Mouse (Mus musculus): ENCODE results near the gene E130114P18Rik.
A peak's percentile ranks its signal among the peaks of the same experiment; 100 is the strongest.

E130114P18Rik gene

DNA sequence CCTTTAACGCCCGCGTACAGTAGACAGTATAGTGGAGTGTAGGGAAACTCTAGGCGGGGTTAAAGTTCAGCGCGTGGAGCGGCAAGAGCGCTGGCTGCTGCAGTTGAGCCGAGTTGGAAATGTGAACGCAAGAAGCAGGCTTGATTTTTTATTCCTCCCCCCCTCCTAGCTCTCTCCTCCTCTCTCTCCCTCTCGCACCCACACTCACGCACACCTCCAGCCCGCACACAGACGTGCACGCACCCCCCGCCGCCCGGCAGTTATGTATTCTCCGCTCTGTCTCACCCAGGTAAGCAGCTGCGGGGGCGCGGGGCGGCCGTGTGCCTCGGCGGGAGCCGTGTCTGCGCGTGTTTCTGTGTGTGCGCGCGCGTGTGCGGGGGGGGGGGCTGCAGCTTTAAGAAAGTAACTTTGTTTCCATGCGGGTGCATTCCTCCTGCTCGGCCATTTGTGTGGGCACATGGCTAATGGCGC is at the start of gene E130114P18Rik:
TSS of gene E130114P18Rik (minus strand) at position 373 of the 471 bp plus-strand sequence.
- DNase-seq, result peak; percentile 84

DNA sequence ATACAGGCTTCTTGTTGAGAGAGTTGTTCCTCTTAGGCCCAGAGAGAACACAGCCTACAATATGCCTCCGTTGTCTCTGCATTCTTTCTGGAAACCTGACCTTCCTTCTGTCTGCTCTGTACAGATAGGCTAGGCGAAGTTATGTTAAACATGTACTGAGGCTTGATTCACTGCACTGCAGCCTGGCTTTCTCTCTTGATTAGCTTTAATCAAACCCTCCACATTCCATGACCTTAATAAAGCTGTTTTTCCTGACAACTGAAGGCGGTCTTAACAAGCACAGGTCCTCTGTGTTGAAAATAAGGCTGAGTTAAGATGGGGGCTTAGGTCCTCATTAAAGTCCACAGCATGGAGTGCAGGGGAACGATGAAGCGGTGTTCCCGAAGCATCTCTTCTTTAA is 49.2 kb upstream of the E130114P18Rik start:
- no peak for DNase-seq

DNA sequence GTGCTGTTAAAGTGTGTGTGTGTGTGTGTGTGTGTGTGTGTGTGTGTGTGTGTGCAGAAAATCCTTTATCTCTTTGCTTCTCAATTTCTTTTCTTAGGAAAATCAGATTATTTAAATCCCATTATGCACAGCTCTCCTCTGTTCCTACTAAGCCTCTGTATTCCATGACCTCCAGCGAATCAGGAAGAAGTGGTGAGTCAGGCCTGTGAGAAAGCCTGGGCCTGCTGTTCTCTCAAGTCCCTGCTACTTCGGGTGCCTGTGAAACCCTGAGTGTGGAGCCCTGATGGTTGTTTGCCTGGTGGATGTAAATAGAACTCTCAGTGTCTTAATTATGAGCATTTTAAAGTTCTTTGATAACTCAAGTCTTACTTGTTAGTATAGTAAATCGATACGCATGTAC is 48.0 kb upstream of the E130114P18Rik start:
- no peak for DNase-seq

DNA sequence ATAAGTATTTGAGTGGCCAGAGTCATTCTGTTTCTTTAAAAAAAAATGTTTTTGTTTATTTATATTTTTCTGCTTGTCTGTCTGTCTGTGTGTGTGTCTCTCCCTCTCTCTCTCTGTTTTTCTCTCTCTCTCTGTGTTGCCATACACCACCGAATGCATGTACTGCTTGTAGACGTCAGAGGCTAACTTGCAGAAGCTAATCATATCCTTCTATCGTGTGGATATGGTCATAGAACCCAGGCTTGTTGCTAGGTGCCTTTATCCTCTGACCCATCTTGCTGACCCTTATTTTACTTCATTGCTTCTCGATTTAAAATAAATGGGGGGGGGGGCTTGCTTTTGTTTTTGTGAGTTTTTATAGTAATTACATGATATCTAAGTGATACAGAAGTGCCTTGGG is 47.6 kb upstream of the E130114P18Rik start:
- DNase-seq, result no peak

DNA sequence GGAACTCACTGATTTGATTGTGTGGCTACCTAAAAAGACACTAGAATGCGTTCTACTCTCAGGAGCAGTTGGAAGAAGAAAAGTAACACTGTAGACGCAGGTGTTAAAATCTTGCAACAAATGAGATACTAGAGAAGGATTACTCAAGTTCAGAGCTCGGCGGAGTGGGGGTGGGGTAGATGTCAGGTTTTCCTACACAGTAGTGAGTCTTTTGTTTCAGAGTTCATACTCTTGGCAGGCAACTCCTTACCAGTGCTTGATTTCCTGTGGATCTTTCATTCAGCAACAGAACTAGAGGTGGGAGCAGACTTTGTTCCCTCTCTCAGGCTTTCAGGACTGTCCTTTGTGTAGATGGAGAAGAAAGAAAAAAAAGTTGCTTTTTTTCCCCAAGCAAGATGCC is 46.6 kb upstream of the E130114P18Rik start:
- peak; percentile 51 for DNase-seq

DNA sequence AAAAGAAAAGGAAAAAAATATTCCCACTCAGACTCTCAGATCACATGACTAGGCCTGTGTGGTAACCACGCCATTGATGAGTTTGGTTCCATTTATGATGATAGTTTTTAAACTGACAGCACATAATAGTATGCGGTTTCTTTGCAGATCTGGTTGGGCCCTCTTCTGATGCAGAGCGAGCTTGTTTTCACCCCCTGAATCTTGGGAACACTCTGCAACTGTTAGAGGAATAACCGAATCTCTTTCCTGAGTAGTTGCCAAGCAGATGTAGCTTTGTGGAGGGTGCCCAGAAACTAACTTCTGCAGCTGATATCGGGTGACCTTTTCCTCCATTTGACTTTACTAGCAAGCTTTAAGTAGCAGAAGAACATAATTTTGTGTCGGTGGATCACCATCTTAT is 45.6 kb upstream of the E130114P18Rik start:
- DNase-seq, result no peak

DNA sequence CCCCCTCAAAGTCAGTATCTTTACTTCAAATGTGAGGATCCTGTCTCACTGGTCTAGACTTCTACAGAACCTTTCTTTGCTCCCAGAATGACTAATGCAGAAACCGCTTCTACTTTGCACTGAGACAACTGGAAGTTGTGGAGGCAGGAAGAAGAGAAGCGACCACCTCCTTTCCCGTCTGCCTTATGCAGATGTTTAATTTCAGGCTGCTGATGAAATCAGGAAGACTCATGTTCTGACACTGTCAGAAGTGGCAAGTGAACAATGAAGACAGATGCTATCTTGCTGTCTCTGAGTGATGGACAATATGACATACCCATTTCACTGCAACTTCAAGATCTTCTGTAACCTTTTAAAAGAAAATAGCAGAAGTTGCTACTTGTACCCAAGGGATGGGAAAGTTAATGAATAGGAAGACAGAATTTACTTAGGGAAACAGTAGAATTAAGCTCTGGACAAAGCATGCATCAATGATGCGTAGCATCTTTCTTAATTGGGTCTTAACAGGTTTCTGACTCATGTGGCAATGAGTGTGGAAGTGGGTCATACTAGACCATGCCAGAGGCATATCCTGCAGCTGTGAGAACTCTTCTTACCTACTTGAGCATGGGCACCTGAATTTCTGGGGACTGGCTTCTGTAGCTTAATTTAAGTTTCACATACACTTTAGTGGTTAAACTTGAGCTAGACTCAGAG is 43.8 kb upstream of the E130114P18Rik start:
- no peak for DNase-seq

DNA sequence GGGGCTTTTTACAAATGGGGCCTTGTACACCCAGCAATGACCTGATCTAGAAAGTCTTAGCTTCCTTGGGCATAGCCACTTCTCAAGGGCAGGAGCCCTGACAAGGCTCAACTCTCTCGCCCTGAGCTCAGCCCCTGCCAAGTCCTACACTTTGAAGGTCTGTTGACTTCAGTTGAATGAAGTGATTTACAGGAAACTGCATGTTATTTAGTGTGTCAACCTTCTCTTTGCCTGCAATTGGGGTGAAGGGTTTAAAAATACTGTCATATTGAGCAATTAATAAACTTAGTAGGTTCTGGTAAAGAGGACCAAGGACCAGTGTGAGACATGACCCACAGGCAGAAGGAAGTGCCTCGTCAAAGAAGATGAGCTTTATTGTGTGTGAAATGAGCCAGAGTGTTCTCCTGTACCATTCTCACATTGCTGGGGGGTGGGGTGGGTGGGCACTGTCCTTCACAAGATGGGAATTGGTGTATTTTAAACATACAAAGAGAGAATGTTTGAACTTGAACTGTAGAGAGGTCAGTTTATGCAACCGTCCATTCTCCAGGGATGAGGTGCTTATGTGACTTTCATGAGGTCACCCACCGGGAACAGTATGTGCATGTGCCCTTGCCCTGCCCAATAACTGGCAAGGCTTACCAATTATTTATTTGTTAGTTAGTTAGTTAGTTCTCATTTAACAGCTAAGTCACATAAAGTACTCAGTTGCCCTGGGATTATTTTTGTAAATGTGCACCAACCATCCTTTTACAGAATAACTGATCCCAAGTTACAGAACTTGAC is 42.8 kb upstream of the E130114P18Rik start:
- no peak for DNase-seq

- no peak for DNase-seq
Observed at GRCm38 (mm10) chr4:97819101-97819500, 41.2 kb upstream of the E130114P18Rik start.

DNA sequence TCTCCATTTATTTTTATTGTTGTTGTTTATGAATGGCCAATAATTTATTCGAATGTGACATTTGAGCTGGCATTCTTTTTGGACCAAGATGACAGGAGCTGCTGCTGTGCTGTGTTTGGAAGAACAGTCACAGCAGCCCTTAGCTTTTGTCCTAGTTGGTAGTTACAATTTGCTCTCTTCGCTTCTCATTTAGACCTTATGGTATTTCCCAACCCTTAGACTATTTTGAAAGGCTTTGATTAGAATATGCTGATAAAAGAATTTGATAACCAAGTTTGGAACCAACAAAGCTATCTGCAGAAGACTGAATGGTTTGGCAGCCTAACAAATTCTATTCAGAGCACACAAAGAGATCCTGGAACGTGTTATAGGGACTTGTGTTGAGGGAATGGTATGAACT is 40.6 kb upstream of the E130114P18Rik start:
- no peak for DNase-seq

- DNase-seq, result no peak
Observed at GRCm38 (mm10) chr4:97817741-97818140, 39.9 kb upstream of the E130114P18Rik start.

DNA sequence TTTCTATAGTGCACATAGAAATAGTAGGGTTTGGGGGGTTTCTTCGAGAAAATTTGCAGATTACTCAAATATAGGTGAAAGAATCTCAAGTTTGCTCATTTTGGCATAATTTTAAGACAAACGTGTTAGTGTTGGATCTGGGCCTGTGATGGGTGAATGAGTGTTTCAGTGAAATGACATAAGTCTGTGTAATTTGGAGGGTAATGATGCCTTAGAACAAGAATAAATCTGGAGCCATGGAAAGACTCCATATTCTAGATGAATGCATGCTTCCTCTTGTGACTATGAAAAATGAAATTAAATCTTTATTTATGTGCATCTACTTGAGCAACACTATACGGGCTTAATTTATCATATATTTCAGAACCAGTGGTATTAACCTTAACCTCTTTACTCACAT is 38.9 kb upstream of the E130114P18Rik start:
- DNase-seq, result no peak

GRCm38 (mm10) chr4:97816001-97816400 is 38.1 kb upstream of the E130114P18Rik start:
- no peak for DNase-seq

- DNase-seq, result no peak
Observed at GRCm38 (mm10) chr4:97814515-97814914, 36.6 kb upstream of the E130114P18Rik start.

DNA sequence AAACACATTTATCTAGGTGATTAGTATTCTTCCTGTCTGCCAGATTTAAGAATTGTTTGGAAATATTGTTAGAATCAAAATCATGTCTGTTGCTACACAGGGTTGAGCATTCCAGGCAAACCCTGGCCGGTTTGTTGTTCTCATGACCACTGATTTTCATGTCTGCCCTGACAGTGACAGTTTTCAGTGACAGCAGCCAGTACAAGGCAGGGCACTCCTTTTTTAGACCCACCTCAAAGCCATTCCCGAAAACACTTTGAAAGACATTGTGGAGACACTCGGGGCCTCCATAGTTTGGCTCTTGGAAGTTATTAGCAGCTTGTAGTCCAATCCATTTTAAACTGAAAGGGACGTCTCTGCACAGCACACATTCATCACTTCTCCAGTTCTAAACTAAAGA is 36.1 kb upstream of the E130114P18Rik start:
- no peak for DNase-seq

GRCm38 (mm10) chr4:97813035-97813434 is 35.2 kb upstream of the E130114P18Rik start:
- DNase-seq, result no peak

- no peak for DNase-seq
Observed at GRCm38 (mm10) chr4:97810348-97810939, 32.6 kb upstream of the E130114P18Rik start.

DNA sequence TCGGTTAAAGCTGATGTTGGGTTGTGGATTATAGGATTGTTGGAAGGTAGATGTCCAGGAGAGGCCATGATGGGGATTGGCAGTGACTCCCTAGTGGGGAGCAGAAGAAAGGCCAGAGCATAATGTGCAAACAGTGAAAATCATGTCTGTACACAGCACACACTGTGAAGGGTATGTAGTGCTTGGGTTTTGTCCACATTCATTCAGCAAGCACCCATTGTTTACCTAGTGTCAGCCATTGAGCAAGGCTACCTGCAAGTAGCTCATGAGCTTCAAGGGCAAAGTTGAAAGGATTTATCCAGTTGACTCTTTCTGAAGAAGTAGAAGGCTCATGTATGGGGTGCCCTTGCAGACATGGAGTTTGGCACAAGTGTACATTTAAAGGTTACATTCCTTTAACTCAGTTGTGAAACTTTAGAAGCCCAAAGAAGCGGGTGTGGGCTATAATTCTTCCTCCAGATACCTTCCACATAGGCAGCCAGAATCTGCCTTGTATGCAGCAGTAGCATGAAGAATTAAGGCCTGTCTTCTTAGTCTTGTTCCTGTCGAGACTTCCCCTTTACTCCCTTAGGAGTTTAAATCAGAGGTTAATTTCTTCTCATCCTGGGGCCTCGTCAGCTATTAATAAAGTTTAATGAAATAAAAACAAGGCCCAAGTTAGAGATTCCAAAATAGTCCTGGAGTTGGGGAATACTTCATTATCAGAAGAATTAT is 31.9 kb upstream of the E130114P18Rik start:
- no peak for DNase-seq

DNA sequence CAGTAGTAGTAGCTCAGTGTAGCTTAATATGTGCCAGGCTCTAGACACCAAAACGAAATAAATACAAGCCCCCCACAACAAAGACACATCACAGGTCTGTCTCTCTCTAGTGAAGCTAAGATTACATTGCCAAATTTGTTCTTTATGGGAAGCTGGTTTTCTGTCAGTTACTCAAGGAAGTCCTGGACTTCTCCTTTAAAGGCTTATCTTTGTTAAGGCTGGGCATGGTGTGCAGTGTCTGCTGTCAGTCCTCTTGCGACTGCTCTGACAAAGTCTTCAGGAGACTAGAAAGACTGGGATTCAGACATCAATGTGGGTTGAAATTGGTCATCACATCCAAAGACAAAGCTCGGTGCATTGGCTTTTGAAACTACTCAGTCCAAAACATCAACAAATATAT is 31.0 kb upstream of the E130114P18Rik start:
- DNase-seq, result no peak

DNA sequence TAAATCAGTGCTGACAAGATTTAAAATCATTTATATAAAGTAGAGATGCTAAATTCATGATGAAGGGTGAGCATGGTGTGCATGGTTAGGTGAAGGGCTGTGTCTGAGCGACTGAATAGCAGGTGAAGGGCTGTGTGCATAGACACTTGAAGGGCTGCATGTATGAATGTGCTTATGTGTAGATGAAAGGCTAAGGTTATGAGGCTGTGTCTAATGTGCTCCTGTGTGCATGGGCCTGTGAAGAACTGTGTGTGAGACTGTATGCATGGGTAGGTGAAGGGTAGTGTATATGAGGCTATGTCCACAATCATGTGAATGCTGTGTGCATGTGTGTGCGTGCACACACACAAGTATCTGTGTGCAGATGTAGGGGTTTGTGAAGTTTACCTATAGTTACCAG is 29.0 kb upstream of the E130114P18Rik start:
- no peak for DNase-seq

- DNase-seq, result no peak
Observed at GRCm38 (mm10) chr4:97805896-97806808, 28.3 kb upstream of the E130114P18Rik start.

GRCm38 (mm10) chr4:97805255-97805654 is 27.4 kb upstream of the E130114P18Rik start:
- no peak for DNase-seq

All from kidney, postnatal 10 days (tissue).